Mouse (Mus musculus) thymus, adult 2 months (tissue): ENCODE measurements around the gene Pcp4l1.

Experiments
- CTCF ChIP-seq: fragments of 200-500 bp; IDR thresholded peaks from 2 replicates; pipeline ENCODE4 v1.5.1; 2012; ENCODE audit warnings: mild to moderate bottlenecking, control low read depth, low read length, moderate library complexity, borderline replicate concordance; ENCODE audit not compliant: control insufficient read depth, poor library complexity, insufficient read depth; ENCODE audit errors: extremely low read depth
- POLR2A ChIP-seq: fragments of 200-500 bp; IDR thresholded peaks from 2 replicates; pipeline ENCODE4 v1.6.1; 2012; ENCODE audit warnings: mild to moderate bottlenecking, low read length, control low read depth, moderate library complexity; ENCODE audit not compliant: control insufficient read depth, poor library complexity, insufficient read depth; ENCODE audit errors: extremely low read depth

- TF ChIP-seq POLR2A: no peak
- TF ChIP-seq CTCF: no peak
These were observed 17.9 kb upstream of the Pcp4l1 start, which contains the start of gene Nr1i3 for GRCm38 (mm10) chr1:171213801-171214496.
